Mouse (Mus musculus): Measurements from ENCODE around the gene Bpgm. TPM values are rescaled to one million over a fixed set of nuclear protein-coding genes. Genes with fewer than 3 reads are reported as not detected.

Bpgm gene
- polyA plus RNA-seq, 1 experiment: not detected

DNA sequence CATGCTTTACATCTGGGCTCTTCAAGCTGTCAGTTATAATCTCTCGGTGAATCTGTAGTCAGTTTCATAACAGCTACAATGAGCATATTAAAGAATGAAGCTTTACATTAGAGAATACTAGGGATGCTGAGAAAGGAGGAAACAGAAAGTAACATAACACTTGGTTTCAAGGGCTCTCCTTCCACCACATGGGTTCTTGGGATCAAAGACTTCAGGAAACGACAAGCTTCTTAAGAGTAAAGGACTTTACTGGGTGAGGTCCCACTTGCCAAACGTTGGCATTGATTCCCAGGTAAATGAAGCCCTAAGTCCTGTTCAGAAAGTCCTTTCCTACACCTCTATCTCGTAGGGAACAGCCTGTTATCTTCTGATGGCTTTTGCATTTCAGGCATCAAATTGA lies 15.4 kb upstream of the Bpgm start:
- TF ChIP-seq POLR2A (IDR thresholded peaks at IDR 0.05; ENCODE audit: insufficient read depth, low read depth, low read length) (no peak), CTCF (IDR thresholded peaks at IDR 0.05; ENCODE audit: insufficient read depth, low read depth, low read length) (no peak)

DNA sequence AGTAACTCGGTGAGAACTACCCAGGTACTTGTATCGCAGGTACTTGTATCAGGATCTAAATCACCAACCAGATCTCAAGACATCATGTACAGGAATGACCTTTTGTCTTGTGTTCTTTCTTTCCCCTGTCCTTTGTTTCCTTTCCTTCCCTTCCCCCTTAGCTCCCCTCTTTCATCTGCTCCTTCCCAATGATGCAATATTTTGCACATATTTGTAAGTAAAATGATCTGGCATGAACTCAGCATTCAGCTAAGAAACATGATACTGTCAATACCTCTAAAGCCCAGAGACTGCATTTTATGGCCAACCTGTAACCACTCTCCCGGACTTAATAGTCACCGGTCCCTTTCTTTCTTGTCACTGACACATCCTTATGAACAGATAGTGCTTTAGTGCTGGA lies 12.4 kb upstream of the Bpgm start:
- Histone ChIP-seq H3K4me1 (ENCODE audit: control insufficient read depth, insufficient read depth, low read length) (no peaks in the 10 kb centered on the region), H3K4me3 (ENCODE audit: insufficient read depth, low read depth, low read length) (no peak overlapping the region), H3K27ac (ENCODE audit: insufficient read depth, low read depth, low read length) (no peak overlapping the region)
- TF ChIP-seq POLR2A (IDR thresholded peaks at IDR 0.05; ENCODE audit: insufficient read depth, low read depth, low read length) (no peak), CTCF (IDR thresholded peaks at IDR 0.05; ENCODE audit: insufficient read depth, low read depth, low read length) (no peak)
- WGBS: 93% methylated on average over 4 of the region's 4 CpGs

More for the DNA sequence above, 15.4 kb upstream of the Bpgm start:
- Histone ChIP-seq H3K27ac (ENCODE audit: insufficient read depth, low read depth, low read length) (no peak overlapping the region), H3K4me3 (ENCODE audit: insufficient read depth, low read depth, low read length) (no peak overlapping the region), H3K4me1 (ENCODE audit: control insufficient read depth, insufficient read depth, low read length) (no peaks in the 10 kb centered on the region)
- WGBS: 64% methylated on average over 4 of the region's 4 CpGs

DNA sequence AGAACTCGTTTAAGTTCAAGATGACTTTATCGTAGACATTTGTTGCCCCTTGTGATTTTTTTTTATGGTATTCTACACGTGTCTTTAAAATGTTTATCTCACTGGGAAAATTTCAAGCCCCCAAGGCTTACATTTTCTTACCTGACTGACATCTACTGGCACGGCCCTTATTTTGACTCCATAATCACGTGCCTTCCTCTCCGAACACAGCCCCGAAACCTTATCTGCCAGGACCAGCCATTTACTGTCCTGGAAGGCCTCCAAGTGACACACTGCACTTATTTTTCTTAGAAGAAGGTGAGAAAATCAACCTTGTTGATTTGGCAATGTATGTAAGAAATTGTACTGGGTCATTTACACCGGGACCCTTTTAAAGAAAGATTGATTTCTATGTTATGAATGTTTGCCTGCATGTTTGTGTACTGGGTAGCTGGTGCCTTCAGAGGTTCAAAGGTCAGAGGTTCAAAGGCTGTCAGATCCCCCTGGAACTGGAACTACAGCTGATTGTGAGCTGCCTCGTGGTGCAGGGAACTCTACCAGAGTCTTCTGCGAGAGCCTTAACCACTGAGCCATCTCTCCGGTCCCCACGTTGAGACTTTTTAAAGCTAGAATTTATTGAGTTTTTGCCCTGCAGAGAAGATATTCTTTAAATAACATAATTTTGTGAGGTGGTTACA lies 4.4 kb upstream of the Bpgm start:
- TF ChIP-seq POLR2A (IDR thresholded peaks at IDR 0.05; ENCODE audit: insufficient read depth, low read depth, low read length): no peak
- Histone ChIP-seq H3K27ac (ENCODE audit: insufficient read depth, low read depth, low read length) (no peak overlapping the region), H3K4me3 (ENCODE audit: insufficient read depth, low read depth, low read length) (no peak overlapping the region), H3K4me1 (ENCODE audit: control insufficient read depth, insufficient read depth, low read length) (no peaks in the 10 kb centered on the region)
- 86% methylated on average over 12 of the region's 12 CpGs for WGBS

DNA sequence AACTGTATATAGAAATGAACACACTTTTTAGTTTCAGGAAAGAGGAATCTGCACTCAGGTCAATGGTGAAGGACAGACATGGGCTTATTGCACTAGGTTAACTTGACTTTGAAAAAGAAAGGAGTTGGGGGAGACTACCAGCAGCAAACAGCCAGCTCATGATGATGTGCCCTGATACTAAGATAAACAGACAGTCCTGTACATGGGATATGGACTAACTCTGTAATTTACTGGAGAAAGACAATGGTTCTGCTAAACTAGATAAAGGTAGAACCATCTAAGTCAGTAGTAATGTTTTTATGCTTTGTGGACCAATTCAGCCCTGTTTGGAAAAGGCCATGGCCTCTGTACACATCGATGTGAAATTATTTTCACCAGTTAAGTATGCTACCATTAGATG lies 2.7 kb upstream of the Bpgm start:
- Histone ChIP-seq H3K4me3 (ENCODE audit: insufficient read depth, low read depth, low read length) (no peak overlapping the region), H3K27ac (ENCODE audit: insufficient read depth, low read depth, low read length) (no peak overlapping the region), H3K4me1 (ENCODE audit: control insufficient read depth, insufficient read depth, low read length) (peaks cover 6% of the 10 kb centered on the region)
- TF ChIP-seq CTCF (IDR thresholded peaks at IDR 0.05; ENCODE audit: insufficient read depth, low read depth, low read length) (no peak), POLR2A (IDR thresholded peaks at IDR 0.05; ENCODE audit: insufficient read depth, low read depth, low read length) (no peak)
- WGBS: 91% methylated on average over 1 of the region's 1 CpGs

DNA sequence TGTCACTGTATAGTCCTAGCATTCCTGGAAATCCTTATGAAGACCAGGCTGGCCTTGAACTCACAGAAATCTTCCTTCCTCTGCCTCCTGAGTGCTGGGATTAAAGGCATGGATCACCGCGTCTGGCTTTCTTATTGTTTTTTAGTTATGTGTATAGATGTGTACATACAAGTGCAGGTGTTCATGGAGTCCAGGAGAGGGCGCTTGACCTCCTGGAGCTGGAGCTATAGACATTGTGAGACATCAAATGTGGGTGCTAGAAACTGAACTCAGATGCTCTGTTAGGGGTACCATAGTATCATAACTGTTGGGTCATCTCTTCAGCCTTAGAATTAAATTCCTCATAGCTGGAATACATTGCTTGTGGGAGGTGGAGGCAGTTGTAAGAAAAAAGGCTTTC lies 2.0 kb upstream of the Bpgm start:
- no peak overlapping the region for H3K27ac ChIP-seq (ENCODE audit: insufficient read depth, low read depth, low read length)
- no peak overlapping the region for H3K4me3 ChIP-seq (ENCODE audit: insufficient read depth, low read depth, low read length)
- peaks cover 6% of the 10 kb centered on the region for H3K4me1 ChIP-seq (ENCODE audit: control insufficient read depth, insufficient read depth, low read length)
- WGBS: 60% methylated on average over 3 of the region's 3 CpGs
- no peak for TF ChIP-seq CTCF (IDR thresholded peaks at IDR 0.05; ENCODE audit: insufficient read depth, low read depth, low read length)
- TF ChIP-seq POLR2A (IDR thresholded peaks at IDR 0.05; ENCODE audit: insufficient read depth, low read depth, low read length): no peak

DNA sequence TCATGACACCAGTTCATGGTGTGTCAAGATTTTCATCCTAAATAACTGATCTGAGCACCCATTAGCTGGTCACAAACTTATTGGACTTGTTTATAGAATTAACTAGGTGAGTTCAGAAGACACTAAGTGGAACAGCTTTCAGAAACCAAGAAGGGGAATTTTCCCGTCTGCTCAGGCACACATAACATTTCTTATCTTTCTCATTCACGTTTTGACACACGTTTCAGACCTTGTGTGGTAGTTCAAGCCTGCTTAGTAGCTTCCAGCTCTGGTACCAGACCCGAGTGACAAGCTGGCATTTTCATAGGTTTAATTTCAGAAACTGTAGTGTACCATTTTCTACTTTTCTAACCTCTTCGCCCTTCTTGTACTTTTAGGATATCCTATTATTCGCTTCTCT lies 616 bp upstream of the Bpgm start:
- Histone ChIP-seq H3K4me1 (ENCODE audit: control insufficient read depth, insufficient read depth, low read length) (peaks cover 6% of the 10 kb centered on the region), H3K4me3 (ENCODE audit: insufficient read depth, low read depth, low read length) (peak overlapping the region; percentile 53; the same call in 1 of the 2 replicates), H3K27ac (ENCODE audit: insufficient read depth, low read depth, low read length) (no peak overlapping the region)
- 11% methylated on average over 6 of the region's 6 CpGs for WGBS
- TF ChIP-seq POLR2A (IDR thresholded peaks at IDR 0.05; ENCODE audit: insufficient read depth, low read depth, low read length): no peak
- TF ChIP-seq CTCF (IDR thresholded peaks at IDR 0.05; ENCODE audit: insufficient read depth, low read depth, low read length): no peak

DNA sequence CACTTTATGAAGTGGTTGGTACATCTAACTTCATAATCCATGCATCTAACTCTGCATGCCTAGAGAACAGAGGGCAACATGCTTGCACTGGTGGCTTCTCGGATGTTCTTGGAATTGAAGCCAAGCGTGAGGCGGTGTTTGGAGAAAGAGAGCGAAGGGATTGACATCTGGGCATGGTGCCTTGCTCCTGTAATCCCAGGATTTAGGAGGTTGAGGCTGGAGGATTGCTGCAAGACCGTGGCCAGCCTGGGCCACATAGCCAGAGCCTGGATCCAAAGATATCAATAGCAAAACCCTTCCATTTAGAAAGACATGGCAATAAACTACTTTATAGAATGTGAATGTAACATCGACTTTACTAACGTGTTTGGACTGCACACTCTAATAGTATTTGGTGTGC lies 2.0 kb downstream of the Bpgm start:
- TF ChIP-seq POLR2A (IDR thresholded peaks at IDR 0.05; ENCODE audit: insufficient read depth, low read depth, low read length): no peak
- no peak for TF ChIP-seq CTCF (IDR thresholded peaks at IDR 0.05; ENCODE audit: insufficient read depth, low read depth, low read length)
- Histone ChIP-seq H3K4me1 (ENCODE audit: control insufficient read depth, insufficient read depth, low read length) (peaks cover 10% of the 10 kb centered on the region), H3K4me3 (ENCODE audit: insufficient read depth, low read depth, low read length) (no peak overlapping the region), H3K27ac (ENCODE audit: insufficient read depth, low read depth, low read length) (no peak overlapping the region)
- 54% methylated on average over 7 of the region's 7 CpGs for WGBS

DNA sequence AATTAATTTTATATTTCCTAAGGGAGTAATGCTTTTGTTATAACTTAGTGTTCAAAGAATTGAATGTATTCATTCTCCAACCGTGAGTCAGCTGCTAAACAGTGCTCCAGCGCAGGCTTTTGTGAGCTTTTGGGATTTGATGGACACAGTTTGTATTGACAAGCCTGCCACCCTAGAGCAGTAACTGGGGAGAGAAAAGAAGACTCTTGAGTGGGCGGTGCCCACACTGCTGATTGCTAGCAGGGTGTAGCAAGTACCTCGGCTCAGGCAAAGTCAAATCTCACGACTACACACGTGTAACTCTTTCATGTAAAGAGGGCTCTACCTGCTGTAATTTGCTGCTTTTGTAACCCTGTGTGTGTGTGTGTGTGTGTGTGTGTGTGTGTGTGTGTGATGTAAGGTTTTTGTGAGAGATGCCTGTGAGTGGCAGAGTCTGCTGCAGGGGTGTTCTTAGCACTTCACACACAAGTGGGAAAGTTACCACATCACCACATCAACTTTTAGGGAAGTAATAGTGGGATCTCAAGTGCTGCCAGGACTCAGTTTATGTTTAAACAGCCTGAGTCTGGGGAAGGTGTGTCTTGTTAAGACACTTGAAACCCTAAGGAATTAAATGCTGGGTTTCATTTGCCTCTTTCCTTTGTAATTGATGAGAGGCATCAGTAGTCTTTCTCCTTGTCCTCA lies 2.8 kb downstream of the Bpgm start:
- 28% methylated on average over 6 of the region's 6 CpGs for WGBS
- Histone ChIP-seq H3K4me3 (ENCODE audit: insufficient read depth, low read depth, low read length) (no peak overlapping the region), H3K27ac (ENCODE audit: insufficient read depth, low read depth, low read length) (no peak overlapping the region), H3K4me1 (ENCODE audit: control insufficient read depth, insufficient read depth, low read length) (peaks cover 10% of the 10 kb centered on the region)
- TF ChIP-seq POLR2A (IDR thresholded peaks at IDR 0.05; ENCODE audit: insufficient read depth, low read depth, low read length) (no peak), CTCF (IDR thresholded peaks at IDR 0.05; ENCODE audit: insufficient read depth, low read depth, low read length) (no peak)

DNA sequence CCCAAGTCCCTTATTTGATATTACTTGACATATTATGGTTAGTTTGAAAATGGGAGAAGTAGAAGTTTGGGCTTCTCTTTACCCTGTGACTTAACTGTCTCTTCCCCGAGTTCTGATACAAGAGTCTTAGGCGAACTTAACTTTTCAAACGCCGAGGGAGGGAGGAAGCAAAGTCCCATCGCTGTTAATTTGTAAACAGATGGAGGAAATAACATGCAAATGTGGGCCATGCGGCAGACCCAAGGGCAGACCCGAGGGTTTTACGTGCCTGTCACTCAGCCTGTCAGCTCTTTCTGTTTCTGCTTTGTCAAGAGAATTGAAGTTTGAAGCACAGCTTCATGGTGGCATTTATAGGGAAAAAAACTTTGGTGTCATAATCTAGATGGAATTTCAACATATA lies 3.5 kb downstream of the Bpgm start:
- no peak for TF ChIP-seq CTCF (IDR thresholded peaks at IDR 0.05; ENCODE audit: insufficient read depth, low read depth, low read length)
- no peak for TF ChIP-seq POLR2A (IDR thresholded peaks at IDR 0.05; ENCODE audit: insufficient read depth, low read depth, low read length)
- 59% methylated on average over 8 of the region's 8 CpGs for WGBS
- Histone ChIP-seq H3K4me3 (ENCODE audit: insufficient read depth, low read depth, low read length) (no peak overlapping the region), H3K4me1 (ENCODE audit: control insufficient read depth, insufficient read depth, low read length) (peaks cover 10% of the 10 kb centered on the region), H3K27ac (ENCODE audit: insufficient read depth, low read depth, low read length) (no peak overlapping the region)
